Mouse (Mus musculus): ENCODE measurements around the gene 1700020D05Rik. TPM values are rescaled to one million over a fixed set of nuclear protein-coding genes. Genes with fewer than 3 reads are reported as not detected.

1700020D05Rik gene
- polyA plus RNA-seq, 1 experiment from 2014 or later, result not detected

- Histone ChIP-seq H3K4me3 (ENCODE audit: low read length) (peak overlapping the region; percentile 72), H3K9ac (replicated peaks; ENCODE audit: low read length) (peak overlapping the region; percentile 83), H3K27ac (ENCODE audit: low read length) (peak overlapping the region; percentile 90; the same call in 1 of the 2 replicates), H3K36me3 (ENCODE audit: insufficient read depth, low read length) (no peaks in the 10 kb centered on the region), H3K27me3 (ENCODE audit: insufficient read depth, low read length) (no peaks in the 10 kb centered on the region), H3K4me2 (replicated peaks; ENCODE audit: low read depth, low read length) (peak overlapping the region; percentile 90), H3K9me3 (ENCODE audit: low read length) (no peaks in the 10 kb centered on the region), H3K4me1 (ENCODE audit: insufficient read depth, low read length) (peaks cover 25% of the 10 kb centered on the region)
- ATAC-seq (ENCODE audit: low FRiP score, low TSS enrichment), result no peak
- WGBS, result 55% methylated on average over 8 of the region's 8 CpGs
Observed at GRCm38 (mm10) chr19:5455568-5455967, 48.0 kb downstream of the 1700020D05Rik start.

GRCm38 (mm10) chr19:5455037-5455436 lies 48.5 kb downstream of the 1700020D05Rik start:
- Histone ChIP-seq H3K36me3 (ENCODE audit: insufficient read depth, low read length) (no peaks in the 10 kb centered on the region), H3K4me1 (ENCODE audit: insufficient read depth, low read length) (peaks cover 24% of the 10 kb centered on the region), H3K27me3 (ENCODE audit: insufficient read depth, low read length) (no peaks in the 10 kb centered on the region; the same call in 1 of the 2 replicates), H3K9me3 (ENCODE audit: low read length) (no peaks in the 10 kb centered on the region), H3K4me2 (replicated peaks; ENCODE audit: low read depth, low read length) (peak overlapping the region; percentile 90), H3K27ac (ENCODE audit: low read length) (no peak overlapping the region), H3K9ac (replicated peaks; ENCODE audit: low read length) (peak overlapping the region; percentile 83), H3K4me3 (ENCODE audit: low read length) (peak overlapping the region; percentile 72)
- ATAC-seq (ENCODE audit: low FRiP score, low TSS enrichment), result no peak
- WGBS, result 68% methylated on average over 12 of the region's 12 CpGs

Other genes starting within 250 kb of the 1700020D05Rik start
- gene Pacs1, start 230.7 kb downstream of the 1700020D05Rik start, polyA plus RNA-seq (2015; fragmentation: Nextera tagmentation; extraction: Ambion mirVana), result 23.8 and 27.7 TPM in 2 replicates
- gene Sf3b2, start 208.3 kb downstream of the 1700020D05Rik start, polyA plus RNA-seq (2015; fragmentation: Nextera tagmentation; extraction: Ambion mirVana), result 344 and 387 TPM in 2 replicates
- gene Gal3st3, start 205.5 kb downstream of the 1700020D05Rik start, polyA plus RNA-seq (2015; fragmentation: Nextera tagmentation; extraction: Ambion mirVana), result 3.2 and 4.2 TPM in 2 replicates
- not detected in 2 replicates for gene Catsper1, start 168.0 kb downstream of the 1700020D05Rik start, polyA plus RNA-seq (2015; fragmentation: Nextera tagmentation; extraction: Ambion mirVana)
- gene Cst6, start 154.2 kb downstream of the 1700020D05Rik start, polyA plus RNA-seq (2015; fragmentation: Nextera tagmentation; extraction: Ambion mirVana), result 0.58 TPM in 1 of 2 replicates, not detected in the other
- gene Eif1ad, start 137.0 kb downstream of the 1700020D05Rik start, polyA plus RNA-seq (2015; fragmentation: Nextera tagmentation; extraction: Ambion mirVana), result 61.7 and 62.2 TPM in 2 replicates
- gene Banf1, start 136.6 kb downstream of the 1700020D05Rik start, polyA plus RNA-seq (2015; fragmentation: Nextera tagmentation; extraction: Ambion mirVana), result 453 and 487 TPM in 2 replicates
- 75.3 and 92.2 TPM in 2 replicates for gene Sart1, start 115.1 kb downstream of the 1700020D05Rik start, polyA plus RNA-seq (2015; fragmentation: Nextera tagmentation; extraction: Ambion mirVana)
- 0.41 TPM in 1 of 2 replicates, not detected in the other for gene Tsga10ip, start 101.3 kb downstream of the 1700020D05Rik start, polyA plus RNA-seq (2015; fragmentation: Nextera tagmentation; extraction: Ambion mirVana)
- 226 and 236 TPM in 2 replicates for gene Drap1, start 78.8 kb downstream of the 1700020D05Rik start, polyA plus RNA-seq (2015; fragmentation: Nextera tagmentation; extraction: Ambion mirVana)
- gene AI837181, start 78.6 kb downstream of the 1700020D05Rik start, polyA plus RNA-seq (2015; fragmentation: Nextera tagmentation; extraction: Ambion mirVana), result 24.0 and 50.8 TPM in 2 replicates
- gene Fosl1, start 56.2 kb downstream of the 1700020D05Rik start, polyA plus RNA-seq (2015; fragmentation: Nextera tagmentation; extraction: Ambion mirVana), result 0.54 TPM in 1 of 2 replicates, not detected in the other
- gene Ccdc85b, start 45.9 kb downstream of the 1700020D05Rik start, polyA plus RNA-seq (2015; fragmentation: Nextera tagmentation; extraction: Ambion mirVana), result 7.8 and 8.6 TPM in 2 replicates
- 129 and 138 TPM in 2 replicates for gene Fibp, start 43.2 kb downstream of the 1700020D05Rik start, polyA plus RNA-seq (2015; fragmentation: Nextera tagmentation; extraction: Ambion mirVana)
- gene Ctsw, start 35.3 kb downstream of the 1700020D05Rik start, polyA plus RNA-seq (2015; fragmentation: Nextera tagmentation; extraction: Ambion mirVana), result 1.9 and 2.1 TPM in 2 replicates
- 197 and 208 TPM in 2 replicates for gene Efemp2, start 29.8 kb downstream of the 1700020D05Rik start, polyA plus RNA-seq (2015; fragmentation: Nextera tagmentation; extraction: Ambion mirVana)
- 44.2 and 50.5 TPM in 2 replicates for gene Mus81, start 15.4 kb downstream of the 1700020D05Rik start, polyA plus RNA-seq (2015; fragmentation: Nextera tagmentation; extraction: Ambion mirVana)
- 2,772 and 2,914 TPM in 2 replicates for gene Cfl1, start 13.3 kb downstream of the 1700020D05Rik start, polyA plus RNA-seq (2015; fragmentation: Nextera tagmentation; extraction: Ambion mirVana)
- gene Snx32, start 6.8 kb upstream of the 1700020D05Rik start, polyA plus RNA-seq (2015; fragmentation: Nextera tagmentation; extraction: Ambion mirVana), result 9.9 and 10.6 TPM in 2 replicates
- gene Ovol1, start 56.9 kb upstream of the 1700020D05Rik start, polyA plus RNA-seq (2015; fragmentation: Nextera tagmentation; extraction: Ambion mirVana), result 17.2 and 18.9 TPM in 2 replicates
- 10.9 and 11.5 TPM in 2 replicates for gene Ap5b1, start 64.2 kb upstream of the 1700020D05Rik start, polyA plus RNA-seq (2015; fragmentation: Nextera tagmentation; extraction: Ambion mirVana)
- gene Rnaseh2c, start 98.1 kb upstream of the 1700020D05Rik start, polyA plus RNA-seq (2015; fragmentation: Nextera tagmentation; extraction: Ambion mirVana), result 133 and 146 TPM in 2 replicates
- gene Kat5, start 106.5 kb upstream of the 1700020D05Rik start, polyA plus RNA-seq (2015; fragmentation: Nextera tagmentation; extraction: Ambion mirVana), result 56.1 and 57.4 TPM in 2 replicates
- 56.9 and 58.3 TPM in 2 replicates for gene Rela, start 133.7 kb upstream of the 1700020D05Rik start, polyA plus RNA-seq (2015; fragmentation: Nextera tagmentation; extraction: Ambion mirVana)
- 37.1 and 39.6 TPM in 2 replicates for gene Sipa1, start 159.9 kb upstream of the 1700020D05Rik start, polyA plus RNA-seq (2015; fragmentation: Nextera tagmentation; extraction: Ambion mirVana)
- gene Map3k11, start 185.0 kb upstream of the 1700020D05Rik start, polyA plus RNA-seq (2015; fragmentation: Nextera tagmentation; extraction: Ambion mirVana), result 41.5 and 43.8 TPM in 2 replicates
- 27.0 and 28.1 TPM in 2 replicates for gene Pcnx3, start 185.1 kb upstream of the 1700020D05Rik start, polyA plus RNA-seq (2015; fragmentation: Nextera tagmentation; extraction: Ambion mirVana)
- 0.15 and 0.23 TPM in 2 replicates for gene Kcnk7, start 200.6 kb upstream of the 1700020D05Rik start, polyA plus RNA-seq (2015; fragmentation: Nextera tagmentation; extraction: Ambion mirVana)
- gene Ehbp1l1, start 222.5 kb upstream of the 1700020D05Rik start, polyA plus RNA-seq (2015; fragmentation: Nextera tagmentation; extraction: Ambion mirVana), result 19.5 and 25.0 TPM in 2 replicates
- 93.4 and 97.9 TPM in 2 replicates for gene Fam89b, start 225.9 kb upstream of the 1700020D05Rik start, polyA plus RNA-seq (2015; fragmentation: Nextera tagmentation; extraction: Ambion mirVana)
- 18.1 and 21.5 TPM in 2 replicates for gene Ltbp3, start 237.1 kb upstream of the 1700020D05Rik start, polyA plus RNA-seq (2015; fragmentation: Nextera tagmentation; extraction: Ambion mirVana)